Mouse (Mus musculus) mesoderm, embryonic 11.5 days (tissue): Measurements from ENCODE around the gene BC107364.
"Not testable (repeated sequence)": the region's sequence is repeated elsewhere in the genome, so short reads cannot be mapped to it uniquely, and the experiment has no call there.

Experiments
- DNase-seq: peaks from one replicate; pipeline ENCODE4 v3.0.0-alpha.2; 2012; ENCODE audit warnings: low read depth, low spot score

The BC107364 gene

GRCm38 (mm10) chr3:96414126-96414950 is 37.8 kb downstream of the BC107364 start:
- DNase-seq = peak; percentile 92

- no peak for DNase-seq
These were observed 38.5 kb downstream of the BC107364 start for GRCm38 (mm10) chr3:96413581-96414125.

DNA sequence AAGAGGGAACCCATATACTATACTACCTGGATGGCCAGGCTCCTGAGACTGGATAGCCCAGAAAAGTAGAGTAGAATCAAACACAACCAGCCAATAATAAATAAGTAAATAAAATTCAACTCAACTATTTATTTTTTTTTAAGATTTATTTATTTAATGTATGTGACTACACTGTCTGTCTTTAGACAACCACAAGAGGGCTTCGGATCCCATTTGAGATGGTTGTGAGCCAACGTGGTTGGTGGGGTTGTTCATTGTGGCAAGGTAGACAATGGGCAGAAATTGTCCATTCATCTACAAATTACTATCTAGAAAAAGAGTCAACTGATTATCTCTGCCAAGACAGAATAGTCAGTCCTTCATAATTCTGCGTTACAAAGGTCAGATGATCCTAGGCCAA is 40.3 kb downstream of the BC107364 start:
- no peak for DNase-seq

DNA sequence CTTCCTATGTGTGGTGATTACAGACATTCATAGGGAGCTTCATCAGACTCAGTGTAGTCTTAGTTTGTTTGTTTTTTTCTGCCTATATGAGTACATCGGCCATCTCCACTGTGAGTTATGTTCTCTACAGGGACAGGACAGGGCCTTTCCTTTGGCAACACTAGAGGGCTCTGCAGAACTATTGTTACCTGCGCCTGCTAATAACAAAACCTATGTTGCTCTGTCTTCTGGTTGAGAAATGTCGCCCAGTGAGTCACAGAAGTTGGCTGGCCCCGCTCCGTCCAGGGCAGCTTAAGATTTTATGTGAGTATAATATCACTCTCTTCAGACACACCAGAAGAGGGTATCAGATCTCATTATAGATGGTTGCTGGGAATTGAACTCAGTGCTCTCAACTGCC is 41.1 kb downstream of the BC107364 start:
- DNase-seq = no peak

DNA sequence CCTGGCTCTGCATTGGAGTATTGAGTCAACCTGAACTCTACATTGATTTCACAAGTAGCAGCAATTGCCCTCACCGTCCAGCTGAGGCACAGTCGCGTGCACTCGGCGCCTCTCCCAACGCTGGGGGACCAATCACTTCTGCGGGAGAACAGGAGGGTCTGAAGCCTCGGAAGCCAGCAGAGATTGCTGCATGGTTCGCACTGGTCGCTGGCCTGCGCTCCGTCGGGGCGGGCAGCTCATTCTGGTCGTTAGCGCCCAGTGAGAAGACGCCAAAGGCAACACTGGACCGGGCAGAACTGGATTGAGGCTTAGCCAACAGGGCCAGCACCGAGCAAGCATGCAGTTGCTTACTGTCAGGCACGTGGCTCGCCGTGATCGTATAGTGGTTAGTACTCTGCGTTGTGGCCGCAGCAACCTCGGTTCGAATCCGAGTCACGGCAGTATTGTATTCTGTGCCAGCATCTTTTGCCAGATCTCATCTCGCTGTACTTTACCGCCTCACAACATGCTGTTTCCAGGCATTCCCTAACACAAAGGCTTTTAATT is 42.3 kb downstream of the BC107364 start:
- peak; percentile 49 for DNase-seq

- DNase-seq = not testable (repeated sequence)
These were observed 44.0 kb downstream of the BC107364 start for GRCm38 (mm10) chr3:96408111-96408510.

DNA sequence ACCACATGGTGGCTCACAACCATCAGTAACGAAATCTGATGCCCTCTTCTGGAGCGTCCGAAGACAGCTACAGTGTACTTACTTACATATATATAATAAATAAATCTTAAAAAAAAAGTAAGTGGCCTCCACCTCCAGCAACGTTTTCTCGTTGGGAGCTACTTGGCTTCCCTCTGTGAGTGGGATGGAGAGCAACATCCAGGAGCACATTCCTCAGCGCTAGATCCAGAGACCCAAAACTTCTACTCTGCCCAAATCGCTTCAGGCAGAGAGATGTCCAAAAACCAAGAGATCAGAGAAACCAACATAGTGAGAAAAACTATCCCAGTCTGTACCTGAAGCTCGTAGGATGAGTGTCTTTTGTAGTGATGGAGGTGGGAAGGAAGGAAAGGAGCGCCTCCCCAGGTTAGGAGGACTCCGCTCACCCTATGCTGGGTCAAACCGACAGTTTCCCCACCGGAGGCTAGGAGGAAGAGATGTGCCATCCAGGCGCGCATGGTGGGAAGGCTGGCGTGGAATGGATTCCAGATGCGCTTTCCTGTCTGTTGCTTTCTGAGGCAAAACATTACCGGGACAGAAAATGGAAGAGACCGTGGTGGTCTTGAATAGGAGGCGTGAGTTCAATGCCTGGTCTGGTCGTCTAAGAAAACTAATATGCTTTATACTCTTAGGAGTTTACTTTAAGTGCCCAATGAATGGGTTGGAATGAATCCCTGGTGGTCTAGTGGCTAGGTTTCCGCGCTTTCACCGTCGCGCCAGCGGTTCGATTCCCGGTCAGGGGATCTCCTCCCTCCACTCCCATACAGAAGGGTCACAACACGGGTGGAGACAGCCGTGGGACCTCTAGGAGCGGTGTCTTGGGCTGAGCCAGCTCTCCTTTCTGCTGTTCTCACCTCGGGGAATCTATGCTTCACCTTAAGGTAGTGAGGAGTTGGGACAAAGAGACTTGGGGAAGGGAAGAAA is 46.3 kb downstream of the BC107364 start:
- no peak for DNase-seq

DNA sequence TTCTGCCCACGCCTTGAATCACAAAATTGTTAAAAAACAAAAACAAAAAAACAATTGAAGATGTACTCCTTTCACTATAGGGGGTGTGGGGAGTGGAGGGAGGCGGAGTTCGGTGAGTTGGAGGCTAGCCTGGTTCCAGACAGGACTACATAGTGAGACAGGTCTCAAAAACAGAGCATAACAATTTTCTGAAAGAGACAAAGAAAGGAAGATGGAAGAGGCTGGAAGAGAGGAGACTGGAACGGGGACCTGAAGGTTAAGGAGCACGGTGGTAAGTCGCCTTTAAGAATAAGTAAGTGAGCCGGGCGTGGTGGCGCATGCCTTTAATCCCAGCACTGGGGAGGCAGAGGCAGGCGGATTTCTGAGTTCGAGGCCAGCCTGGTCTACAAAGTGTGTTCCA is 47.1 kb downstream of the BC107364 start:
- DNase-seq = no peak

GRCm38 (mm10) chr3:96404450-96404849 is 47.7 kb downstream of the BC107364 start:
- no peak for DNase-seq

DNA sequence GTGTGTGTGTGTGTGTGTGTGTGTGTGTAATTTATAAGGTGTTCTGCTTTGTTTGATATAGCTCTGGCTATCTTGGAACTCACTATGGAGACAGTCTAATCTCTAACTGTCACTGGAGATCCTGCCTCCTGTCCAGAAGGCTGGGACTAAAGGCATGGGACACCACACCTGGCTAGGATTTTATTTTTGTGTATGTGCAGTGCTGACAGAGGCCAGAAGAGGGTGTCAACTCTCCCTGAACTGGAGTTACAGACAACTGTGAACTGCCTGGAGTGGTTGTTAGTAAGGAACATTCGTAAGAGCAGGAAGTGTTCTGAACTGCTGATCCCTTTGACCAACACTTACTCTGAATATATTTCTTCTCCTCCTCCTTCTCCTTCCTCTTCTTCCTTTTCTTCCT is 49.1 kb downstream of the BC107364 start:
- DNase-seq = peak; percentile 41

GRCm38 (mm10) chr3:96401832-96402501 is 50.1 kb downstream of the BC107364 start:
- peak; percentile 84 for DNase-seq

DNA sequence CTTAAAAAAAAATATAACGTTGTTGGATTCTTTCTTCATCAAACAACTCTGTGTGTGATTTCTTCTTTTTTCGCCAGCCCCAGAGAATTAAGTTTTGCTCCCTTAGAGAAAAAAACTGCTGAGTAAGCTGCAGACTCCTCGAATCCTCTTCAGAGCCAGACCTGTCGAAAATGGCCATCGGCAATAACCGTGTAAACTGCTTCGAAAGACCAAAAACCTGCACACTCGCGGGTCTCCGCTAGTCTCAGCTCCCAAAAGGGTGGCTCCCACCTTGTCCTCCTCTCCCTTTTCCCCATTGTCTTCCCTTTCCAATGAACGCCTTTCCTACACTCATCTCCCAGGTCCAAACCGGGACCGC is 50.7 kb downstream of the BC107364 start:
- DNase-seq = peak; percentile 57

- DNase-seq = peak; percentile 66
These were observed 53.2 kb downstream of the BC107364 start for GRCm38 (mm10) chr3:96398911-96399310.

- DNase-seq = no peak
These were observed 55.2 kb downstream of the BC107364 start for GRCm38 (mm10) chr3:96396857-96397256.

GRCm38 (mm10) chr3:96387202-96387601 is 64.9 kb downstream of the BC107364 start:
- DNase-seq = not testable (repeated sequence)
